Mouse (Mus musculus): ENCODE measurements at regions not wholly inside any gene's neighbourhood (a gene's known extent, or its start where the extent isn't known, plus 50 kb on each side); places are given as distances from the start of the nearest gene placed in this dataset.

DNA sequence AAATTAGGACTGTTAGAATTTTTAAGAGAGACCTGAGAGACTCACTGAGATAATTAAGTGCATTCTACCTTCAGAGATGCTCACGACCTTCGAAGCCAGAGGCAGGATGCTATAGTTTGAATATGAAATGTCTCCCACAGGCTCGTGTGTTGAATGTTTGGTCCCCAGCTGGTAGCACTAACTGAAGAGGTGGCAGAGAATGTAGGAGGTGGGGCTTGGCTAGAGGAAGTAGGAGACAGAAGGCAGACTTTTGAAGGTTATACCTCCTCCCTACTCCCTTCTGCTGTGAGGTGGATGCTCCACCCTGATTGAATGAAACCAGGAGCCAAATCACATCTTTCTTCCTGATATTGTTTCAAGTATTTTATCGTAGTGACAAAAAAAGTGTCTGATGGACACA lies 79.3 kb upstream of the Otos start:
- no peak for ATAC-seq (ENCODE audit: low FRiP score, low read depth)
- no peaks in the 10 kb centered on the region for H3K36me3 ChIP-seq
- no peak overlapping the region for H3K4me3 ChIP-seq
- no peaks in the 10 kb centered on the region for H3K27me3 ChIP-seq
- no peaks in the 10 kb centered on the region for H3K9me3 ChIP-seq
- H3K4me1 ChIP-seq: peaks cover 6% of the 10 kb centered on the region; the same call in 1 of the 2 replicates
- H3K27ac ChIP-seq: no peak overlapping the region
- WGBS: 71% methylated on average over 4 of the region's 4 CpGs
- H3K9ac ChIP-seq: no peak overlapping the region
- no peak overlapping the region for H3K4me2 ChIP-seq (replicated peaks)

DNA sequence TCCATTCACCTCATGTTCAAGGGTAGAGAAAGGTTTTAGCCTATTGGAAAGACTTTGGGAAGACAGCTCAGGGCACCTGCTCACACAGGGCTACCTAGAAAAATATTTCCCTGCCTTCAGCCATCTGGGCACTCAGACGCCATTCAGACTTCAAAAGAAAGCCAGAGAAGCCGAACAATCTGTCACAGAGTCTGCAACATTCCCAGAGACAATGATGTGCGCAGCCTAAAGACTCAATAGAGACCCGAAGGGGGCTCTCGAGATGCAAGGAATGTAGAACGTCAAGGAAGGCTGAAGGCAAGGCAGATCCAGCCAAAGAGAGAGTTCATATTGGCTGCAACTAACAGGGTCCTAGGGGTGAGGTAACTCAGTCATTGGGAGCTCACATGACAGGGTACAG lies 78.7 kb upstream of the Otos start:
- Histone ChIP-seq H3K27me3 (no peaks in the 10 kb centered on the region), H3K36me3 (no peaks in the 10 kb centered on the region), H3K9ac (no peak overlapping the region), H3K9me3 (no peaks in the 10 kb centered on the region), H3K4me2 (replicated peaks) (no peak overlapping the region), H3K4me3 (no peak overlapping the region), H3K4me1 (peaks cover 6% of the 10 kb centered on the region; the same call in 1 of the 2 replicates), H3K27ac (no peak overlapping the region)
- ATAC-seq (ENCODE audit: low FRiP score, low read depth): no peak
- WGBS: 65% methylated on average over 6 of the region's 6 CpGs

DNA sequence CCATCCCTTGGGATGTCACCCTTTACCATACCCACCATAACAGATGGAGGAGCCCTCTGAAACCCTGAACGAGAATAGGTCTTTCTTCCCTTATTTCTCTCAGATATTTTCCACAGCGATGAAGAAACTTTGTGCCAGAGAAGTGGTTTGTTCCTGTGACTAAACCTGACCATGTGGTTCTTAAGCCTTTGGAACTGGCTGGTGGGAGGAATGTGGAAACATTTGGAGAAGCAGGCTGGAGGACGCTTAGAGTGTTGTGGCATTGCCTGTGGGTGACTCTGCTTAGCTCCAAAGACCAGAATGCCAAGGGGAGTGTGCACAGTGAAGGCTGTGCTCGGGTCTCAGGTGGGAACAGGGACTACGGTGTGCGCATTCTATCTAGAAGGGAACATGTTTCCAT lies 77.7 kb upstream of the Otos start:
- WGBS: 89% methylated on average over 6 of the region's 6 CpGs

DNA sequence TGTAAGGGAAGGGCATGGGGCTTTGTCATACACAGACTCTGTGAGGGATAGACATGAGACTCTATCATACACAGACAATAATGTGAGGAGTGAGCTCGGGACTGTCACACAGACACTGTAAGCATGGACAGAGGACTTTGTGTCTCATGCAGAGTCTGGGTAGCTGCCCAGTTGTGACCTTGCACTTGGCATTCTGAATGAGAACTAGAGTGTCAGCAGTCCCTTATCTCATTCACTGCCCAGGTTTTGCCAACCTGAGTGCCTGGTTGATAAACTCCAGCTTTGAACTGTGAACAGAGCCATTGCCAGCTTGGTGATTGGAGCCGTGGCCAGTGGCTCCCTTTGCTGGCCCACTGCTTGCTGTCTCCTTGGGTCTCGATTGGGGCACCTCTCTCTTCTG lies 75.5 kb upstream of the Otos start:
- WGBS: 79% methylated on average over 3 of the region's 3 CpGs
- Histone ChIP-seq H3K27ac (no peak overlapping the region), H3K36me3 (no peaks in the 10 kb centered on the region), H3K4me2 (replicated peaks) (no peak overlapping the region), H3K9ac (no peak overlapping the region), H3K9me3 (no peaks in the 10 kb centered on the region), H3K4me1 (no peaks in the 10 kb centered on the region), H3K27me3 (no peaks in the 10 kb centered on the region), H3K4me3 (no peak overlapping the region)
- ATAC-seq (ENCODE audit: low FRiP score, low read depth): no peak

More for the DNA sequence above, 77.7 kb upstream of the Otos start:
- H3K4me1 ChIP-seq: peaks cover 6% of the 10 kb centered on the region; the same call in 1 of the 2 replicates
- no peaks in the 10 kb centered on the region for H3K27me3 ChIP-seq
- H3K9me3 ChIP-seq: no peaks in the 10 kb centered on the region
- H3K27ac ChIP-seq: no peak overlapping the region
- no peak for ATAC-seq (ENCODE audit: low FRiP score, low read depth)
- no peak overlapping the region for H3K4me3 ChIP-seq
- H3K9ac ChIP-seq: no peak overlapping the region
- no peaks in the 10 kb centered on the region for H3K36me3 ChIP-seq
- H3K4me2 ChIP-seq (replicated peaks): no peak overlapping the region

DNA sequence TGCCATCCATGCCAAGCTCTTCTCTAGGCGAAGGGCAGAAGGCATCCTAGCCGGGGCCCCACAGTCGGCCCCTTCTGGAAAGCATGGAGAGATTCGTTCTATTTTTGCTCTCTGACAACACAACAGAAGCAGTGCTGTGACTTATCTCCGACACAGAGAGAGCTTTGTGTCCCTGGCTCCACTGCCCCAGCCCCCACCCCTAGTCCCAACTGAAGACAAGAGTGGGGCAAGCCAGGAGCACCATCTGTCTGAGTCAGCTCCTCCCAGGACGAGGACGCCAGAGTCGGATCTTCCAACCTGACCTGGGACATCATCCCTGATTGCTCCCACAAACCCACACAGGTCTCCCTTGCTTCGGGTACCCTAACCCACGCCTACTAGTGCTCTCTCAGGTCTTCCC lies 71.9 kb upstream of the Otos start:
- ATAC-seq (ENCODE audit: low FRiP score, low read depth): no peak
- Histone ChIP-seq H3K36me3 (no peaks in the 10 kb centered on the region), H3K4me3 (no peak overlapping the region), H3K9me3 (no peaks in the 10 kb centered on the region), H3K9ac (no peak overlapping the region), H3K4me2 (replicated peaks) (no peak overlapping the region), H3K27ac (no peak overlapping the region), H3K4me1 (peaks cover 1% of the 10 kb centered on the region; the same call in 1 of the 2 replicates), H3K27me3 (no peaks in the 10 kb centered on the region)
- 76% methylated on average over 10 of the region's 10 CpGs for WGBS

DNA sequence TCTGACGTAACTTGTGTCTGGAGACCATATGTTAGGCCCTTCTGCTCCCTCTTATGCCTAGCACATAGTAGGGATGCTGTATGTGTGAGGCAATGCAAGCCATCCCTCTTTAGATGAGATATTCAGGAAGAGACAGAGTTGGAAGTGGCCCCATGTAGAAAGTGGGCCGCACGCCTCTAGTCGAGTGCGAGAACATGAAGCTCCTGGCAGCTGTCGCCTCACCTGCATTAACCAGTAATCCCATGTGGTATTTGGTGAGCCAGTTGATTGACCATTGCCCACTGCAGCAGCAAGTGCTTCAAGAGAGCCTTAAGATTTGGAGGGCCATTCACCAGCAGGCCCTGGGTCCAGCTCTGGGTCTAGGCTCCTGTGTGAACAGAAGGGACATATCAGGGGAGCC lies 71.2 kb upstream of the Otos start:
- peaks cover 8% of the 10 kb centered on the region for H3K4me1 ChIP-seq
- no peak for ATAC-seq (ENCODE audit: low FRiP score, low read depth)

DNA sequence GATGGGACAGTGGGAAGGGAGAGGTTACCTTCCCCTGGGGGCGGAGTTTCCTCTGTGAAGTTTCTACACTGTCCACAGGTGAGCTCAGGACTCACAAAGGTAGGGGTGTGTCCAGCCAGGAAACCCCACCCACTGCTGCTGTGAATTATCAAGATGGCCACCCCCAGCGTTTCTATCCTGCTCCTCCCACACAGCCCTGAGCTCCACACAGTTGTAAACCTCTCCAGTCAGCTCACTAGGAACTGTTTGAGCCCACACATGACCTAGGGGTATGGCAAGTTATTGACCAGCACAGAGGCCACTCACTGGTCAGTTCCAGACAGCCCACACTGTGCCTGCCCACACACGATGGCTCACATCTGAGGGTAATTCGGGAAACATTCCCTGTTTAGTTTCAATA lies 69.5 kb upstream of the Otos start:
- Histone ChIP-seq H3K9ac (no peak overlapping the region), H3K4me2 (replicated peaks) (no peak overlapping the region), H3K4me1 (peaks cover 16% of the 10 kb centered on the region), H3K27ac (no peak overlapping the region), H3K9me3 (no peaks in the 10 kb centered on the region), H3K36me3 (no peaks in the 10 kb centered on the region), H3K4me3 (no peak overlapping the region), H3K27me3 (no peaks in the 10 kb centered on the region)
- no peak for ATAC-seq (ENCODE audit: low FRiP score, low read depth)
- WGBS: 67% methylated on average over 4 of the region's 4 CpGs

More for the DNA sequence above, 71.2 kb upstream of the Otos start:
- no peak overlapping the region for H3K27ac ChIP-seq
- H3K36me3 ChIP-seq: no peaks in the 10 kb centered on the region
- no peaks in the 10 kb centered on the region for H3K9me3 ChIP-seq
- H3K9ac ChIP-seq: no peak overlapping the region
- WGBS: 91% methylated on average over 6 of the region's 6 CpGs
- no peak overlapping the region for H3K4me2 ChIP-seq (replicated peaks)
- no peaks in the 10 kb centered on the region for H3K27me3 ChIP-seq
- no peak overlapping the region for H3K4me3 ChIP-seq

DNA sequence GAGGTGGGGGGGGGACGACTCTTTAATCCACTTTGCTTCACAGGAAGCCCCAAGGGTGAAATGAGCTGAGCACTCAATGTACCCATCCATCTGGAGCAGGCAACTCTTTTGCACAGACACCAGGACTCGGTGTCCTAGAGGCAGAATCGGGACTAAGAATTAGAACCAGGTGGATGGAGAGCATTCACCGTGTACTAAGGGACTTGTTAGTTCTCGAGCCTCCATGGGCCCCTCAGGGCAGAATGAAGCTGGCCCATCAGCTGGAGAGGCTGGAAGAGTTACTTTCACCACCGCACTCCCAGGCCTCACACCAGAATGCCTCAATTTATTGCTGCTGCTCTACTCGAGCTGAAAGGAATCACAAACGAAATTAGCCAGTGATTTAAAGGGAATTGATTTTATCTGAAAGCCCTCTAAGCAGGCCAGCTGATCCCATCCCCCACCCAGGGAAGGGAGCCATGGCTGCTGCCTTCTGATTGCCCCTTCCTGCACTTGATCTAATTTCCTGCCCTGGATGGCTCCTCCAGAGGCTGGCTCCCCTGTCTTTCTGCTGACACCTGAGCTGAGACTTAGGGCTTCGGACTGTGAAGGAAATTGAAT lies 66.2 kb upstream of the Otos start:
- WGBS: 10% methylated on average over 9 of the region's 9 CpGs
- H3K27me3 ChIP-seq: no peaks in the 10 kb centered on the region
- H3K4me1 ChIP-seq: peaks cover 16% of the 10 kb centered on the region
- H3K9ac ChIP-seq: no peak overlapping the region
- H3K4me3 ChIP-seq: no peak overlapping the region
- H3K27ac ChIP-seq: peak overlapping the region; percentile 44; the same call in 1 of the 2 replicates
- H3K4me2 ChIP-seq (replicated peaks): no peak overlapping the region
- H3K9me3 ChIP-seq: no peaks in the 10 kb centered on the region
- H3K36me3 ChIP-seq: no peaks in the 10 kb centered on the region
- no peak for ATAC-seq (ENCODE audit: low FRiP score, low read depth)

DNA sequence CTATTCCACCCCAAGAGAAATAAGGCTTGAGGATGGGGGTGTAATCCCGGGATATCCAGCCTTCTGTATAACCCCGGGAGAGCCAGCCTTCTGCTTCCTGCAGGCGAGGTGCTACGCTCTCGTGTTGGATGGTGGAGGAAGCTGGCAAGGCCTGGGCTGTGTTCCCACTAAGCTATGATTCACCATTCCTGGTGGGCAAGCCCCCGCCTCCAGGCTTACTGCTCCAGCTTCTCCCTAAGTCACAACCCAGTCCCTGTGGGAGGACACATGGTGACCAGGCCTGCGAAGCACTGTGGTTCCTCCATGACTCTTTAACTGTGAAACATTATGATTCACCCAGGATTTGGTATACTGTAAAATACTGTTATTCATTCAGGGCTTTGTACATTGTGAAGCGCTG lies 63.7 kb upstream of the Otos start:
- H3K4me2 ChIP-seq (replicated peaks): no peak overlapping the region
- H3K4me1 ChIP-seq: peaks cover 28% of the 10 kb centered on the region
- H3K27me3 ChIP-seq: no peaks in the 10 kb centered on the region
- ATAC-seq (ENCODE audit: low FRiP score, low read depth): no peak
- H3K4me3 ChIP-seq: no peak overlapping the region
- no peak overlapping the region for H3K27ac ChIP-seq
- no peak overlapping the region for H3K9ac ChIP-seq
- H3K9me3 ChIP-seq: peaks cover 4% of the 10 kb centered on the region; the same call in 1 of the 2 replicates
- no peaks in the 10 kb centered on the region for H3K36me3 ChIP-seq
- 82% methylated on average over 8 of the region's 8 CpGs for WGBS

DNA sequence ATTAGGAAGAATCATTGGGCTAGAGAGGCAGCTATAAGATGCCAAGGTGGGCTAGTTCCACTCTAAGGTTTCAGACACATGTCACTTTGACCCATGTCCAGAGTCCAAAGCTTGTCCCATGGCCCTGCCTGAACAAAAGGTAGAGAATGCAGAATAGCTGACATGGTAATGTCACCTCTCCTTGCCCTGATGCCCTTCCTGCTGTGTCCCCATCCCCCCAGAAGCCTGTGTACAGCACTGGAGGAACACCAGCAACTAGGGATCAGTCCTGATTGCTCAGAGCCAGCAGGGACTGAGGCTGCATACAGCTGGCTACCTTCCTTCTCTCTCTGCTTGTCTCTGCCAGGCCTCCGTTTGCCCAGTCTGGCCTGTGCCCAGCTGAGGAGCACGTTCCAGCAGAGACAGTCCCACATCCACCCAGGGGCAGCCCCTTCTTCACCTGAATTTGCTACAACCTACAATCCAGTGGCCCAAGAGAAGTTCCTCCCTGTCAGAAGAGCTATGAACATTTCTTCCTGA lies 61.7 kb upstream of the Otos start:
- Histone ChIP-seq H3K4me1 (peaks cover 25% of the 10 kb centered on the region), H3K4me2 (replicated peaks) (no peak overlapping the region), H3K4me3 (no peak overlapping the region), H3K27me3 (no peaks in the 10 kb centered on the region), H3K9me3 (peaks cover 4% of the 10 kb centered on the region; the same call in 1 of the 2 replicates), H3K9ac (no peak overlapping the region), H3K27ac (no peak overlapping the region), H3K36me3 (no peaks in the 10 kb centered on the region)
- WGBS: 74% methylated on average over 2 of the region's 2 CpGs
- no peak for ATAC-seq (ENCODE audit: low FRiP score, low read depth)

DNA sequence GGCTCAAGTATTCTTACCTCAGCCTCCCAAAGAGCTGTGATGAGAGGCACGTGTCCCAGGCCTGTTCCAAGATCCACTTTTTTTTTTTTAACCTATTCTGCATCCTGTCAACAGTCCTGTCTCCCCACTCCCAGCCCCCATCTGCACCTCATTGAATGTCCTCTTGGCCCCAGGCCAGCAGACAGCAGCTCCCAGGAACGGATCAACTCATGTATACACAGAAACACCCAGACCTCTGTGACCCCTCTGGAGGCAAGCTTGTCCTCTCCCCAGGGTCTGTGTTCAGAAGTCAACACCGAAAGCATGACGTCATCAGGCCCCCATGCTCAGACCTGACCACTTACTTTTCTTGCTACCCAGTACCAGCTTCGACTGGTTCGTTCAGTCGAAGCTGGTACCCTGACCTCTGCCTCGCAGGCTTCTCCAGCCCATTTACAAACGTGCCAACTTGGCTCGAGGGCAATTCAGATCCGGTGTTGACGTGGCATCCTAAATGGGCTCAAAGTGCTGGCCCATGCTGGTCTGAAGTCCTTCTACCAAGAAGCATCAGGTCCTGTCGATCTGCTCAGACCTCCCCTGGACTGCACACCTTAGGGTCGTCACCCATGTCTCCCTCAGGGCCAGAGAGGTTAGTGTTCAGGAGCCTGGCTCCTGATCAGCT lies 60.7 kb upstream of the Otos start:
- Histone ChIP-seq H3K27ac (no peak overlapping the region), H3K4me3 (no peak overlapping the region), H3K27me3 (no peaks in the 10 kb centered on the region), H3K9me3 (peaks cover 4% of the 10 kb centered on the region; the same call in 1 of the 2 replicates), H3K4me2 (replicated peaks) (no peak overlapping the region), H3K36me3 (no peaks in the 10 kb centered on the region), H3K4me1 (peaks cover 14% of the 10 kb centered on the region; the same call in 1 of the 2 replicates), H3K9ac (no peak overlapping the region)
- 69% methylated on average over 14 of the region's 14 CpGs for WGBS
- ATAC-seq (ENCODE audit: low FRiP score, low read depth): no peak

DNA sequence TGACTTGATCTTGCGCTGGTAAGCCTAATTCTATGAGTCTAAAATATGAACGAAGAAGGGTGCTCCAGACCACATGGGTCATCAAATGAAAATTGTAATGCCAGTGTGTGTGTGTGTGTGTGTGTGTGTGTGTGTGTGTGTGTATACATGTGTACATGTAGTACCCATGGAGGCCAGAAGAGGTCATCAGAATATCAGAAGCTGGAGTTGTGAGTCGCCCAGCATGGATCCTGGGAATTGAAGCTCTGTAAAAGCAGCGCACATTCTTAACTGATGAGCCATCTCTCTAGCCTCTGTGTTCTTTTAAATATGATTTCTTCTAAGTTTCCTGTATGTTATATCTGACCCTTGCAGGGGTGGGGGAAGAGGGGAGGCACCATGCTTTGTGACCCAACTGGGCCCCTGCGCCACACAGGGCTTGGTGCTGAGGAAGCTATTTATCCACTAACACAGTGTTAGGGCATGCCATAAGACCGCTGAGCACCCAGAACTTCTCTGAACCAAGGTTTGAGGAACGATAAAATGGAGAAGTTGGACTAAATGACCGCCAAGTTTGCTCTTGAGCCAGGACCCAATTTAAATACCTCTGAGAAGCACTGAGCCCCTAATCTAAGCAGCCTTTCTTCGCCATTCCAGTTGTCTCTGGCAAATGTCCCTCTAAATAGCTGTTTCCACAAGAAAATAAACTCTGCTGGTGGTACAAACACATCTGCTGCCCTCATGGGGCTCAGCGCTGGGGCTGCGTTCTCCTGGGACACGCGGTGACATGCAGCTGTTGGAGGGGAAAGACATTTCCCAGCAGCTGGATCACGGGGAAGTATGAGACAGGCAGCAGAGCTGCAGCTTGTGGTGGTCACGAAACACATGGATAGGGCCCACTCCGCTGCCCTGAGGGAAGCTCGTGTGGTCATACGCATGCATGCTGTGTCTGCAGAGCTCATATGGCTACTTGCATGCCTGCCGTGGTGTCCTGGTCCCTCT lies 59.6 kb upstream of the Otos start:
- Histone ChIP-seq H3K9me3 (peaks cover 4% of the 10 kb centered on the region; the same call in 1 of the 2 replicates), H3K36me3 (no peaks in the 10 kb centered on the region), H3K27ac (0 out of 2 replicates have a peak overlapping the region, but pooled peaks have one; percentile 3), H3K9ac (no peak overlapping the region), H3K4me1 (peaks cover 12% of the 10 kb centered on the region; the same call in 1 of the 2 replicates), H3K4me3 (no peak overlapping the region), H3K4me2 (replicated peaks) (no peak overlapping the region), H3K27me3 (no peaks in the 10 kb centered on the region)
- 76% methylated on average over 19 of the region's 19 CpGs for WGBS
- peak; percentile 62 for ATAC-seq (ENCODE audit: low FRiP score, low read depth)

Measured in limb, embryonic 13.5 days (tissue).